Mouse (Mus musculus): ENCODE data around the gene Rlbp1.

- TF ChIP-seq CTCF (IDR thresholded peaks at IDR 0.05; ENCODE audit: control insufficient read depth, insufficient read depth, insufficient read length): no peak
- TF ChIP-seq MAX (IDR thresholded peaks at IDR 0.05): no peak
- no peak for TF ChIP-seq MYOG (IDR thresholded peaks at IDR 0.05; ENCODE audit: control insufficient read depth, extremely low read depth, insufficient read length)
- no peak for TF ChIP-seq CEBPB (IDR thresholded peaks at IDR 0.05; ENCODE audit: low read depth)
- TF ChIP-seq USF1 (IDR thresholded peaks at IDR 0.05; ENCODE audit: low read depth): no peak
- TF ChIP-seq FOSL1 (IDR thresholded peaks at IDR 0.05; ENCODE audit: insufficient read depth, low read length, poor library complexity, severe bottlenecking): no peak
Observed at GRCm38 (mm10) chr7:79369416-79369815, 17.4 kb downstream of the Rlbp1 start.
